Mouse (Mus musculus) left cerebral cortex, adult 11 months (tissue): Measurements from ENCODE around the gene Prkd1.

Experiments used
- DNase-seq: peaks from one replicate; pipeline ENCODE4 v3.0.0; 2022; ENCODE audit warnings: low spot score

The Prkd1 gene

DNA sequence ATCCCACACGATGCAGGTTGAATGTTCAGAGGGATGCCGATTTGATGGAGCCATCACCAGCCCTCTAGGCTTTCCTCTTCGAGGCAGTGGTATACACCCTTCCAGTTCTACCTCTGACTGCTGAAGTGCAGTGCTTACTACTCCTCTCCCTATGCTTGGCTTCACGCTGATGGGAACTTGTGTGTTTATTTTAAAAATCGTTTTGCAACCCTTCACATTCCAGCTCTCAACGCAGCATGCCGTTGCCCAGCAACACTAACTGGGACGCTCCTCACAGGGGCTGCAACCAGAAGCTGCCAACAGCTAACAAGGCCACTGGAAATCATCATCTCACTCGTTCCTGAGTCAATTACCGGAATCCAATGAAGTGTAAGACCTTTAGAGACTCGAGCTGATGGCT, 296.5 kb downstream of the Prkd1 start:
- no peak for DNase-seq

DNA sequence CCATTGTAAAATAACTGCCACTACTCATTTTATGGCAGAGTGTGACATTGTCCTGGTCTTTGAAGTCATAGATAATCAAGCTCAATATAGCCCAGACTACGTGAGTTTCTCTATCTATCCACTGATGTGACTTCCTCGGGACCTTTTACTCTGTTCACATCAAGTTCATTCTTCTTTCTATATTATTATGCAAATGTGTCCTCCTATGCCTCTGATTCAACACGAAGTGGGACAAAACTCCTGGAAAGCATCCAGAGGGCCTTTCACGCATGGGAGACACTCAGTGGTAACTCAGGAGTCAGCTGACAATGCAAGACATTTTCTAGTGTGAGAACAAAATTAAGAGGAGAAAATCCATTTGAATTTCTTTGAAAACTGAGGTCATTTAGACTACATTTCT, 315.7 kb downstream of the Prkd1 start:
- no peak for DNase-seq

DNA sequence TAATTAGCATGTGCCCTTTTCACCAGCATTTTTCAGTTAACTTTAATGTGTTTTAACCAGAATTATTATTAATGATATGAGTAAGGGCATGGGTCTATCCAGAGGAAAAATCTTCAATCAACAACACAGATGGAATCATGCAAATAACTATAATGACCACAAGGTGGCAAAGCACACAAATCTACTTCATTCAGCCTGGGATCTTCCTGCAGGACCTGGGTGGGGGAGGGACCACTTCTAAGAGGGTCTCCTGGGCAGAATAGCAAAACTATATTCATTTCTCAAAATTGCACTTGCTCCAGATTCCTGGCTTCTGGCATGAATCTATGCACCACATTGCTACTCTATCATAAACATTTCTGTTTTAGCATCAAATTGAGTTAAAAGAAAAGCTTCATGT, 334.3 kb downstream of the Prkd1 start:
- peak; percentile 9 for DNase-seq

DNA sequence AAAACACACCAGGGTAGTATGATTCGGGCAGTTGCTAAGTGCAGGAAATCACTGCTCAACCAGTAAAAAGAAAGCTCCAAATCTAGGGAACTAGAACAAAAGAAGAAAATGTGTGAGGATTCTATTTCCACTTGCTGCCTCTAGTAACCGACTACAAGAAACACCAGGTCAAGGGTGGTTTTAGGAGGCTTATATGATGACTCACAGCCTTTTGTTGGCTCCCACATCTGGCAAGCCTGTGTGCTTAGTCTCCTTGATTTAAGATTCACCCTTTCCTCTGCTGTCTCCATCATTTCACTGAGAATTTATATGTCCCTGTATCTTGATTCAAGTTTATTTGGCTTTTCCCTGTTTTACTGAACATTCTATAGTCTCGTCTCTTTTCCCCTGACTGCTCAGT, 339.6 kb downstream of the Prkd1 start:
- DNase-seq, result no peak

DNA sequence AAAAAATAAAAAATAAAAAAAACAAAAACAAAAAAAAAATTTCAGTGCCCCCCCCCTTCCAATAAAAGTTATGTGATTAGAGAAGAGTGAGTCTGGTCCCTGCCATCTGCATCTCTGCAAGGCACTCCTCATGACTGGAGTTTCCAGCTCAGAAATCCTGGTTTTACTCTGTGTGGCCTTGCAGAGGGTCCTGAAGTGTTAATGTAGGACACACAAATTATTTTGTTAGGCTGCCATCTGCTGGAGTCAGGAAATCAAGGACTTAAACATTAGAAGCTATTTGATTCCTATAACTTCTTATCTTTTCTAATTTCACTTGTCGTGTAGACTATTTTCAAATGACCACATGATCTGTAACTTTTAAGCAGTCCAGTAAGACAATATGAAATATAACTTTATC, 347.6 kb downstream of the Prkd1 start:
- DNase-seq, result peak; percentile 12

DNA sequence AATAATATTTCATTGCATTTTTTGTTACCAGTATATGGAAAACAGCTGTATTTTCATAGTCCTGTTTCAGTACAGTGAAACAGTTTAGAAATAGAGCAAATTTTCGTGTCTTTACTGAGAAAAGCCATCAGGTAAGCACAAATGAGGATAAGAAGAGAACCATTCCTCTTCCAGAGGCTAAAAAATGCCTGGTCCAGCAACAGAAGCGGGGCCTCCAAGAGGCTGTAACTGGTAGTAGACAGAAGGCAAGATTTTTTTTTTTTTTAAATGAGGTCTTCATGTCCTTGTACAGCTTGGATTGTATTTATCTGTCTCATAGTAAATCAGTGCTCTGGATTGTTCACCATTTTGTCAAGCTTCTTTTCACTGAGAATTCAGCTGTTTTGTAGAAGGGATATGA, 352.8 kb downstream of the Prkd1 start:
- no peak for DNase-seq

DNA sequence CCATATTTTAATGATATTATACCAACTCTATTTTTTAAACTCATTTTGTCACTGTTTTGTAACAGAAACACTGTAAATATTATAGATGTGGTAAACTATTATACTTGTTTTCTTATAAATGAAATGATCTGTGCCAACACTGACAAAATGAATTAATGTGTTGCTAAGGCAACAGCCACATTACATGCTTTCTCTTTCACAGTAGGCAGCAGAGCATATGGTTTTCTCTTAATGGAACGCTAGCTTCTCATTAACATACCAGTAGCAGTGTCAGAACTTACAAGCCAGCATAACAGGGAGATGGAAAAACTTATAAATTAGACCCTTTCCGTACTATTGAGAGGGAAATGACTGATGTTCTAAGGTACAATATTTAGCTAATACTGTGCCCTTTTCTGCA, 353.3 kb downstream of the Prkd1 start:
- no peak for DNase-seq

DNA sequence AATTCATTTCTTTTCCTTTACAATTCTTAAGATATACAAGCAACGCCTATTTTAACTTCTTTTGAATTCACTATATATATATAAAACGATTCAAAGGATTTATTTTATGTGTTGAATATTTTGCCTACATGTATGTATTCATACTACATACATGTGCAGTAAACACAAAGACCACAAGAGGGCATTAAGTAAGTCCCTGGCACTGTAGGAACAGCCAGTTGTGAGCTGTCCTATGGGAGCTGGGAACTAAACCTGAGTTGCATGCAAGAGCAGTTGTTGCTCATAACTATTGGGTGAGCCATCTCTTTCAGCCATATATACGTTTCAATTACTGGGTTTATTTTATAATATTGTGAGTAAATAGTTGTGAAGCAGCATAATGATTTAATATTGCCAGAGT, 356.1 kb downstream of the Prkd1 start:
- no peak for DNase-seq
